ENCODE assay signal across 8 mouse cellular contexts in genomic region chrX:96095509-96096499, GRCm38 (mm10). TPM values are rescaled to one million over a fixed set of nuclear protein-coding genes. Genes with fewer than 3 reads are reported as not detected.
DNase-seq lines count a peak whose midpoint lies in the region; ATAC-seq and TF ChIP-seq lines count a peak whose summit lies in the region.

Msn (plus strand) TSS chrX:96096042.

- no peak for TF ChIP-seq EP300 in lung, postnatal 0 days (IDR thresholded peaks at IDR 0.05)

- peak within 1 kb of the TSS; percentile 93 for H3K27ac ChIP-seq in lung, postnatal 0 days (ENCODE audit: low read length)

- peak; percentile 83 for ATAC-seq in lung, postnatal 0 days

- peak within 1 kb of the TSS; percentile 58 for H3K4me2 ChIP-seq in lung, postnatal 0 days (replicated peaks; ENCODE audit: low read depth, low read length)

- no peaks in the 10 kb centered on the region for H3K36me3 ChIP-seq in lung, postnatal 0 days (ENCODE audit: insufficient read depth, low read length)

- H3K4me1 ChIP-seq in lung, postnatal 0 days (ENCODE audit: insufficient read depth, low read depth, low read length): no peaks in the 10 kb centered on the region

- H3K27me3 ChIP-seq in lung, postnatal 0 days (replicated peaks; ENCODE audit: insufficient read depth, low read length): no peaks in the 10 kb centered on the region

- peak; percentile 51 for DNase-seq in MN1 (ENCODE audit: low spot score)
- peak; percentile 5 for DNase-seq in cerebellum, adult 11-12 months
- peak; percentile 26 for DNase-seq in forelimb bud, embryonic 11.5 days (ENCODE audit: low read depth, low spot score)
- DNase-seq in heart, postnatal 4 days: peak; percentile 79
- DNase-seq in layer of hippocampus, adult 8-10 months (ENCODE audit: low spot score in 2 of 2): peak in 1 of 2 experiments; percentile 2
- DNase-seq in lung, postnatal 0 days (ENCODE audit: low spot score): peak; percentile 87
- peak; percentile 62 for DNase-seq in ovary, adult 18-20 months (ENCODE audit: low spot score)
- DNase-seq in thymus, postnatal 10 days (ENCODE audit: low spot score in 2 of 2): peak; percentile 70 to 74

- 15% methylated on average over 31 of the region's 44 CpGs for WGBS in lung, postnatal 0 days

- no peak for TF ChIP-seq CTCF in lung, postnatal 0 days (IDR thresholded peaks at IDR 0.05)

- H3K9ac ChIP-seq in lung, postnatal 0 days (replicated peaks; ENCODE audit: low read depth): peak within 1 kb of the TSS; percentile 79

- peak within 1 kb of the TSS; percentile 65 for H3K4me3 ChIP-seq in lung, postnatal 0 days (ENCODE audit: low read depth, low read length)

- H3K9me3 ChIP-seq in lung, postnatal 0 days (ENCODE audit: low read length): no peaks in the 10 kb centered on the region

RNA-seq across cellular contexts. Expression of gene Msn, which starts in this region (rescaled TPM):
- 100 to 1,000 TPM; 240 to 245 TPM for total RNA-seq in heart, postnatal 4 days (2021)
- 10 to 100 TPM; 20.7 to 56.0 (median 33.5) TPM for total RNA-seq in layer of hippocampus, adult 8-10 months (2022)
- 293 and 316 TPM in 2 replicates for polyA plus RNA-seq in lung, postnatal 0 days (2015; fragmentation: Nextera tagmentation; extraction: Ambion mirVana)

Comparison
In these comparisons a context has a peak if more than half of its experiments do, and no peak if none do; other contexts are left out.
1. RNA of gene Msn (total RNA-seq): 240 to 245 TPM in heart, postnatal 4 days; 20.7 to 56.0 TPM in layer of hippocampus, adult 8-10 months; every median in the first group is over 4 times any median in the second.